Mouse (Mus musculus) kidney, postnatal 36 days (tissue): ENCODE measurements around the gene Rasgrp1.

Experiments
- DNase-seq, 2 experiments: peaks; one replicate each; pipeline ENCODE4 v3.0.0; 2021 to 2022; ENCODE audit warnings: mixed read lengths in 2 of 2

Rasgrp1 gene

GRCm38 (mm10) chr2:117328521-117329285 lies 14.1 kb downstream of the Rasgrp1 start:
- DNase-seq, result no peak

GRCm38 (mm10) chr2:117322399-117322798 lies 20.4 kb downstream of the Rasgrp1 start:
- DNase-seq, result no peak

DNA sequence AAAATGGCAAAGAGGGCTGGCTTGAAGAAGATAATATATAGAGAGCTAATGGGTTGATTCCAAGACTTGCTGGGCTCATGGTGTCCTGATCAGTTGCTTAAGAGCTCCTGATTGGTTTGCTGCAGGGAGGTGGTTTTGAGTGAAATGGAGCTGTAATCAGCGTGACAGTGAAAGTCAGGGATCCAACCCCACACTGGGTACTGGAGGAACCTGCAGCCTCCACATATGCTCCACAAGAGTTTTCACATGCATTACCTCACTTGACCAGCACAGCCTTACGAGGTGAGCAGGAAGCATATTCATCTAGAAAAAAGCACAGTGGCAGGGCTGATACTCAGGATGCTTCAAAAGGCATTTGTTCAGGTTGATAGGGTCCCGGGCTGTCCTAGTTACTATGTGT lies 21.6 kb downstream of the Rasgrp1 start:
- no peak for DNase-seq

DNA sequence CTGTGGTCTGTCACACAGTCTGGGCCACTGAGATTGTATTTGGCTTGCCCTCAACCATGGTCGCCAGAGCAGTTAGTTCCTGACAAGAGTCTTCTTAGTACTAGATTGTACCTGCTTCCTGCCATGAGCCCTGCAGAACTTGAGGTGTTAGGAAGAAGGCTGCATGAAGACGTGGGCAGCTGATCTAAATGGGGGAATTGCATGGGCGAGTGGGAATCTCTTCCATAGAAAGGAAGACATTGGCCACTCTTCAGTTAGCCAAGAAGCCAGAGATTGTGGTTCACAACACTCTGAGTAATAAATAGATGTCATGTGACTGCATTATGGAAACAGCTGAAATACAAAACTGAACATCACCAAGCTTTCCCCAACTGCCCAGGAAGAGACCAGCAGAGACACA lies 23.8 kb downstream of the Rasgrp1 start:
- DNase-seq, result no peak

DNA sequence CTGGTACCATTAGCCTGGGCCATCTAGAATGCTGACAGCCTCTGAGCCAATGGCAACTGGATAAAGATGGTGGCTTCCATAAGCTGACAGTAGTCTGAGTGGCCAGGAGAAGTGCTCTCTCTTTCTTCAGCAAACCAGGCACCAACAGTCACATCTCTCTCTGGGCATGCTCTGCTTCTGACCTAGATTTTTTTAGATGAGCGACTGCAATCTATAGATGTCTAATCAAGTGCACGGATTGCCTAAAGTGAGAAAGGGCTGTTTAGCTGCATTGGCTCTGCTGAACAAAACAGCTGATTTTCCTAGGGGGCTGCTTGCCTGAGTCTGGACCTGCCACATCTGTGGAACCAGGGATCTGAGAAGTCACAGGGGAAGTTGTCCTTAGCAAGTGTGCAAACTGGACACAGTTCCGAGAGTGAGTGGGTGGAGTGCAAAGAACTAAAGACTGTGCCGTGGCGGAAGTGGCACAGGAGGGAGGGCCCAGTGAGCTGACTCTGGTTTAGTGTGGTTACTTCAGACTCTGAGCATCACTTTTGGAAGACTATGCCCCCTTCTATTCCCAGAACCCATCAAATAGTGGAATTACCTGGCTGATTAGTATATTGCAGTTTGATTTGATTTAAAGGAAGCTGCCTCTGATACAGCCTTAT lies 29.1 kb downstream of the Rasgrp1 start:
- no peak for DNase-seq

GRCm38 (mm10) chr2:117312441-117312895 lies 30.3 kb downstream of the Rasgrp1 start:
- DNase-seq, result no peak

GRCm38 (mm10) chr2:117312030-117312429 lies 30.8 kb downstream of the Rasgrp1 start:
- no peak for DNase-seq

DNA sequence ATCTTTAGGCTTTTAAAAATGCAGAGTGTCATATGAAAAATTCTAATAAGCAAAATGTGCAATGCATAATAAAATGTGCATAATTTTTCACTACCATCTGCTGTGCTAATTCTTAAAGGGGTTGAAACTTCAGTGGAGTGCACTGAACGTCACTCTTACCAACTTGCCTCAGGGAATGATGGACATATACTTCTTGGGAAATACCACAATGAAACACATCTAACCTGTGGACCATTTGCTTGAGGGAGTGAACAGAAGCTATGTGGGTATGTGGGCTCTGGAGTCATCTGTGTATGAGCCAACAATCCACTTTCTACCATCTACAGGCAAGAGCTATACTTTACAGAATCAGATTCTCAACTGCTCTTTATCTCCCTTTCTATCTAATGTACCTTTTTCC lies 31.5 kb downstream of the Rasgrp1 start:
- no peak for DNase-seq

- DNase-seq, result no peak
Observed at GRCm38 (mm10) chr2:117309046-117309445, 33.8 kb downstream of the Rasgrp1 start.

DNA sequence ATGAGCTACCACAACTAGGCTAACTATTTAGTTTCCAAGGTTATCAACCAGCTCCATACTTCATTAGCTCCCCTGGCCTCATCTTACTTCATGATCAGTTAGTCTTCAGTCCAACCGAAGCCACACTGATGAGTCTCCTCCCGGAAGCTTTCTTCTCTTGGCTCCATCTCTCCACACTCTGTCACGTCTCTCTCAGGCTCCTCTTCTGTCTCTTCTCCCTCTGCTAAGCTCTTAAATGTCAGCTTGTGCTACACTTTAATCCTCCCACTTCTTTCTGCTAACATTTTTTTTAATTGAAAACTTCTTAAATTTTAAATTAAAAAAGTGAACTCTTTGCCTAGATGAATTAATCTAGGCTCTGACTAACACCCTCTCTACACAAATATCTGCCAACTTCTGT lies 34.8 kb downstream of the Rasgrp1 start:
- no peak for DNase-seq

GRCm38 (mm10) chr2:117304941-117305340 lies 37.9 kb downstream of the Rasgrp1 start:
- no peak for DNase-seq

DNA sequence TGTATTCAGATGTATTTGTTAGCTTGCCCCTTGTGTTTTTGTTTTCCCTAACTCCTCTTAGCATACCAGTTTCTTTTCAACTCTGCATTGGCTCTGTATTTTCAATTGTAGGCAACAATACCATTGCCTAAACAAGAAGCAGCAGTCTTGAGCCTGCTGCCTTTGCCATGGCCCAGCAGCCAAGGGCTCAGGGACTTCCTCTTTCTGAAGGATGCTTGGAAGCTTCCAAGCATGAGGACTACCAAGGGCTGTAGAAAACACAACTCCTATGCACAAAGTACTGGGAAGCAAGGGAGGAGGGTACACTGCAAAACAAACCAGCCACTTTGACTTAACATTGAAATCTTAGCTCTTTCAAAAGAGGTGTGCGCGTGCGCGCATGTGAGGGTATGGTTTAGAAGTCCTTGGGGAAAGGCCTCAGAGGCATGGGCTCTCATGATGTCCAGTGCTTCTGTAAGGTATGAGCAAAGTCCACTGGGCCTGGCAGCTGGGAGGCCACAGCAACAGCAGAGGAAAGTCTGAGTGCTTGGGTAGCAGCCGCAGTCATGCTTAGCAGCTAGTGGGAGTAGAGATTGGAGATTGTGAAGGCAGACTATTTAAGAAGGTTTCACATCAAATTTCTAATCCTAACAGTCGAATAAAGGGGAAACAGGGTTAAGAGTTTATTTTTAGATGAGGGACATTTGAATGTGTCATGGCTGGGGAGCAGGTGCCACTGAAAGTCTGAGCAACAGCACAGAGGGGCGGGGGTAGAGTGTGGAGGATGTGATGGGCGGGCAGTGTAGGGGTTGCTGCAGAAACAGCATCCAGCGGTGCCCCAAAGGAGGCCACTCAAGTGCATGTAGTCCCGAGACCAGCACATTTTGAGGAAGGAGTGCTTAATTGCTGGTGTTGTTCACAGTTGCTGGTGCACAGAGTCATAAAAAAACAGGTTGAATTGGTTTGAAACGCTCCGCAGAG lies 39.1 kb downstream of the Rasgrp1 start:
- peak in 1 of 2 experiments; percentile 8 for DNase-seq

GRCm38 (mm10) chr2:117299596-117300448 lies 43.0 kb downstream of the Rasgrp1 start:
- DNase-seq, result no peak

GRCm38 (mm10) chr2:117288291-117288690 lies 54.5 kb downstream of the Rasgrp1 start:
- no peak for DNase-seq

GRCm38 (mm10) chr2:117263786-117264408 lies 78.9 kb downstream of the Rasgrp1 start:
- peak; percentile 54 to 82 for DNase-seq

DNA sequence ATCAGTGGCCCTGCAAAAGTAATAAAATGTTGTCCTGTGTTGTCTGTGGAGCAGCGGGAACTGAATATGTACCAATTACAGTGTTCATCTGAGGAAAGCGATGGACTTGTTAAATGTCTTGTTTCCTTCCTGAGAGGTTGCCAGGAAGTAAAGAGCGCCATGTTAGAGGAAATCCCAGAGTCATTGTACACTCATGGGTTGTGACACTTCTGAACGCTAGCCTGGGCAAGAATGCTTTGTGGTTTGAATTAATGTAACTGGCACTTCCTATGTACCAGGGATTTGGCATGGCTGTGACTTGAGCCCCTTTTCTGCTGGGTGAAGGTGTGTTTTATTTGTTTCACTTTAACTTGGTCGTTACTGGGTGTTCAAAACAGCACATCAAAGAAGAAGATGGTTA lies 80.6 kb downstream of the Rasgrp1 start:
- no peak for DNase-seq

GRCm38 (mm10) chr2:117257617-117258016 lies 85.2 kb downstream of the Rasgrp1 start:
- DNase-seq, result no peak

DNA sequence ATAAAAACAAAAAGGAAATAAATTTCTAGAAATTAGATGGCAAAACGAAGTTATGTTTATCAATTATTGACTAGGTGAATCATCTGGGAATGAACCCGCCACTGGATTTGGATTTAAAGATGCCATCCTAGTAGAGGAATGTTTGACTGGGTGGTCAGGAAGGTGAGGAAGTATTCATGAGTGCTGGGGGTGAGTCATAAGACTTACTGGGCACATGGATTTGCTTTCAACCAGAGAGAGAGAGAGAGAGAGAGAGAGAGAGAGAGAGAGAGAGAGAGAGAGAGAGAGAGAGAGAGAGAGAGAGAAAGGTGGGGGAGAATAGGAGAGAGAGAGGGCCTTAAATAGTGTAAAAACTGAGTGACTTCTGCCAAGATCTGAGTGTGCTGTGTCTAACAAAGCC lies 87.4 kb downstream of the Rasgrp1 start:
- DNase-seq, result no peak

DNA sequence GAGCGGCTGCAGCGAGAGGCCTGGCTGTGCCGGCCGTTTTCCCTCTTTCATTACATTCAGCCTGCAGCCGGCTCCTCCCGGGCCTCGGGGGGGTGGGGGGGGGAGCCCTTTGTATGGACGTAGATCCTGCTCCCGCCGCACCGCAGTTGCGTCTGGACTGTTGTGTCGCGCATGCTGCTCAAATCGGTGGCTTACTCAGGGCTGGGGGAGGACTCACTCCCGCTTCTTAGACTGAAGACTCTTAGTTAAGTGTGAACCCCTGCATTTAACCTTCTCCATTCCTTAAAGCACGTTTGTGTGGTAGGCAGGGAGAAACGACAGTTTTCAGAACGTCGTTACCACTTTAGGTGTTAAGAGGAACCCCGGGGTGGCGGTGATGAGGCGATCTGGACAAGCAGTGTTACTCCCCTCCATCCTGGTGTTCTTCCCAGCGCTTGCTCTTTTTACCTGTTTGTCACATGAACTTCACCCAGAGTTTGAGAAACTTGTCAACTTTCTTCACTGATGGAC lies 92.7 kb downstream of the Rasgrp1 start:
- DNase-seq, result no peak

DNA sequence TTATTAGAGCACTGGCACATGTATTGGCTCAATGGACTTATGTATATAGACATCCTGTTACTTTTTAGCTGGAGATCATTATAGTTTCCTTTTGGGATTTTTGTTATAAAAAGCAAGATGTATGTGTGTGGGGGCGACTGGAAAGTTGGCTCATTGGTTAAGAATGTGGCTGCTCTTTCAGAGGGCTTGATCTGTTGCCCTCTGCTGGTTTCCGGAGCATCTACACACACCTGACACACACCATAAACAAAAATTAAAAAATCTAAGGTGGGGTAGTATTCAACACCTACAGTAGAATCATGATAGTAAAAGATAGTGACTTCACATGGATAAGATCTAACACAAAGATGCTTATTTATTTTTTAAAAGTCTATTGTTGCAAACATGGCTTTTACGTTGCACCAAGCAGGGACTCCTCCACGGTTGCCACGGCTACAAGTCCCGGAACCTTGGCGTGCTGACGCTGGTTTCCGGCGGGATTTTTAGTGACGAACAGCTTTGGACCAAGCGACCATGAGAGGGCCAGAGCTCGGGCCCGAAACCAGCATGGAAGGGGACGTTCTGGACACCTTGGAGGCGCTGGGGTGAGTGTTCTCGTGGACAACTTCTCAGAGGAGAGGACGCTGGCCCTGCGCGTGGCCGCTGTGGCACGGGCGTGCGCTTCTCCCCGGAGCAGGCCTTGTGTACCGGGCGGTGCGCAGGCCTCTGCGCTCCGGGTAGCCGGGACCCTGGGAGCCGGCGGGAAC lies 93.4 kb downstream of the Rasgrp1 start, which contains the start of gene Fam98b:
Gene Fam98b (plus strand): TSS at position 485 of the 746 bp plus-strand sequence.
- DNase-seq, result peak; percentile 90 to 93

DNA sequence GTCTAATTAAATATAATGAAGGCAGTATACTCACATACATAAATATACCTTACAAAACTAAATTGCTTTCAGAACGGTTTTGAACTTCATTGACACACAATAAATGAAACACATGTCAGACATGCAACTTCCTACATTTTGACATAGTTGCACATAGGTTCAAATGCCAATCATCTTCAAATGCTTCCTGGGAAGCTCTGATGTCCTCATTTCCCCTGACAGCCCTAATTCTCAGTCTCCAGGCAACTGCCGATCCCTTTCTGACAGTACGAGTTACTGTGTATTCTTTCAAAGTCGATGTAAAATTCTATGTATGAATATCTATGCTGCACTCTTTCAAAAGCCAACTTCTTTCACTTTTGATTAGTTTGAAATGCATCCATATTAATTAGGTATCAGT lies 100.8 kb downstream of the Rasgrp1 start:
- DNase-seq, result no peak
